ENCODE assay signal across 24 mouse cellular contexts in the genomic region with DNA sequence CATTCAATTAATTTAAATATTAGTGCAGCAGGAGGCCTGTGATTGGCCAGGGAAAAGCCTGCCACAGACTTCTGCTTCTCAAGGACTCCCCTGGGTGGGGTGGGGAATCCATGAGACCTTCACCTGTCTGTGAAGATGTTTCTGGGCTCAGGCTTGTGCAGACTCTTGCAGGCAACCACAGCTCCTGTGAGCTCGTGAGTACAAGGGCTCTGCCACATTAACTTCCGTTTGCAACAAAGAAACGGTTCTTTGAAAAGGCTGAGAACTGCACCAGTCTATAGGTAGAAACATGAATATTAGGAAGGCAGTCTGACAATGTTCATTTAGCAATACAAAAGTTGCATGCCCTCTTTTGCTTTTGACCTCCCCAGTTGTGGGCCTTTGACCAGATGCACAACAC. TPM values are rescaled to one million over a fixed set of nuclear protein-coding genes. Genes with fewer than 3 reads are reported as not detected.
"Had no signal": no experiment of that assay in that cellular context is flagged by ENCODE, and none has a peak within 500 bp of the region (broad histone marks: within the 10 kb centered on the region; RNA-seq: fewer than 3 reads in every experiment).

No protein-coding gene starts in this region.

- H3K9me3 ChIP-seq: limb, embryonic 12.5 days; limb, embryonic 15.5 days; midbrain, embryonic 13.5 days; neural tube, embryonic 12.5 days; neural tube, embryonic 15.5 days had no signal

- H3K9ac ChIP-seq: limb, embryonic 12.5 days; limb, embryonic 15.5 days; liver, embryonic 14.5 days; liver, postnatal 0 days; lung, embryonic 14.5 days; midbrain, embryonic 13.5 days; neural tube, embryonic 12.5 days; neural tube, embryonic 15.5 days had no signal

- H3K27me3 ChIP-seq: limb, embryonic 12.5 days; limb, embryonic 15.5 days; midbrain, embryonic 13.5 days; neural tube, embryonic 12.5 days; neural tube, embryonic 15.5 days had no signal

- H3K4me1 ChIP-seq: limb, embryonic 12.5 days; limb, embryonic 15.5 days; midbrain, embryonic 13.5 days; neural tube, embryonic 12.5 days; neural tube, embryonic 15.5 days had no signal

- DNase-seq: kidney, adult 18-20 months; kidney, adult 9 months; kidney, postnatal 14 days; kidney, postnatal 4 days; left cerebral cortex, postnatal 4 days; liver, postnatal 0 days; lung, embryonic 14.5 days; right cerebral cortex, adult 18-20 months; right cerebral cortex, postnatal 14 days; right cerebral cortex, postnatal 4 days; thymus, adult 18-20 months had no signal

- H3K4me3 ChIP-seq: limb, embryonic 12.5 days; limb, embryonic 15.5 days; midbrain, embryonic 13.5 days; neural tube, embryonic 12.5 days; neural tube, embryonic 15.5 days had no signal

- H3K4me2 ChIP-seq: limb, embryonic 12.5 days; limb, embryonic 15.5 days; liver, embryonic 11.5 days; lung, embryonic 14.5 days; midbrain, embryonic 13.5 days; neural tube, embryonic 12.5 days; neural tube, embryonic 15.5 days had no signal

- ATAC-seq: intestine, embryonic 16.5 days; liver, postnatal 0 days; lung, postnatal 0 days; midbrain, embryonic 13.5 days had no signal

- H3K27ac ChIP-seq: limb, embryonic 12.5 days; limb, embryonic 15.5 days; liver, embryonic 14.5 days; macrophage; midbrain, embryonic 13.5 days; neural tube, embryonic 12.5 days; neural tube, embryonic 15.5 days; stomach, postnatal 0 days had no signal

- H3K36me3 ChIP-seq: limb, embryonic 12.5 days; limb, embryonic 15.5 days; midbrain, embryonic 13.5 days; neural tube, embryonic 12.5 days; neural tube, embryonic 15.5 days had no signal

RNA-seq across cellular contexts. Expression of a gene that starts 13.7 kb away (rescaled TPM):
- polyA plus RNA-seq: kidney, embryonic 16.5 days; limb, embryonic 12.5 days; liver, embryonic 11.5 days; liver, embryonic 14.5 days; liver, postnatal 0 days; macrophage; midbrain, embryonic 13.5 days; midbrain, postnatal 0 days; neural tube, embryonic 12.5 days; neural tube, embryonic 15.5 days had no signal

RNA-seq across cellular contexts. Expression of a gene that starts 54.8 kb away (rescaled TPM):
- polyA plus RNA-seq: liver, embryonic 14.5 days; macrophage; midbrain, postnatal 0 days had no signal
